Mouse (Mus musculus) limb, embryonic 12.5 days (tissue): ENCODE data around the gene Tppp2. TPM values are rescaled to one million over a fixed set of nuclear protein-coding genes. Genes with fewer than 3 reads are reported as not detected.

Source experiments
- ATAC-seq: fragments of 200-750 bp; cut with Nextera tagmentation; 2 replicates; pipeline ENCODE4 v1.8.0; 2017; ENCODE audit warnings: low read depth, moderate TSS enrichment; ENCODE audit not compliant: insufficient number of reproducible peaks, insufficient read depth, low FRiP score, low TSS enrichment
- H3K27ac ChIP-seq: fragments of 300-500 bp; sonication (generic); 2 replicates; pipeline ENCODE4 v1.5.1; 2016; ENCODE audit warnings: mild to moderate bottlenecking, moderate library complexity
- H3K27me3 ChIP-seq: fragments of 300-500 bp; sonication (generic); 2 replicates; pipeline ENCODE4 v1.6.1; 2016; ENCODE audit warnings: mild to moderate bottlenecking, moderate library complexity
- H3K36me3 ChIP-seq: fragments of 300-500 bp; sonication (generic); 2 replicates; pipeline ENCODE4 v1.6.1; 2016; ENCODE audit warnings: mild to moderate bottlenecking, moderate library complexity
- H3K4me1 ChIP-seq: fragments of 300-500 bp; sonication (generic); replicated peaks from 2 replicates; pipeline ENCODE4 v1.6.1; 2016
- H3K4me2 ChIP-seq: fragments of 300-500 bp; sonication (generic); 2 replicates; pipeline ENCODE4 v1.6.1; 2016; ENCODE audit warnings: mild to moderate bottlenecking, moderate library complexity
- H3K4me3 ChIP-seq: fragments of 300-500 bp; sonication (generic); replicated peaks from 2 replicates; pipeline ENCODE4 v1.5.1; 2016; ENCODE audit warnings: mild to moderate bottlenecking
- H3K9ac ChIP-seq: fragments of 300-500 bp; sonication (generic); replicated peaks from 2 replicates; pipeline ENCODE4 v1.6.1; 2016; ENCODE audit warnings: mild to moderate bottlenecking, moderate library complexity
- H3K9me3 ChIP-seq: fragments of 300-500 bp; sonication (generic); 2 replicates; pipeline ENCODE4 v1.6.1; 2016; ENCODE audit warnings: mild to moderate bottlenecking, moderate library complexity
- WGBS: fragments of 180-500 bp; shearing (Covaris S2); methylation state at CpG from one replicate; pipeline ENCODE4 v1.1.7; 2016; 5-methylcytosine and 5-hydroxymethylcytosine counted together
- polyA plus RNA-seq: library from polyadenylated mRNA; unstranded; fragments of >200 nt; fragmentation: Nextera tagmentation; extraction: Ambion mirVana; gene quantifications from 2 replicates; pipeline ENCODE4 v1.2.1, GENCODE M21; 2016

Gene Tppp2
- polyA plus RNA-seq, 1 experiment from 2014 or later = not detected

DNA sequence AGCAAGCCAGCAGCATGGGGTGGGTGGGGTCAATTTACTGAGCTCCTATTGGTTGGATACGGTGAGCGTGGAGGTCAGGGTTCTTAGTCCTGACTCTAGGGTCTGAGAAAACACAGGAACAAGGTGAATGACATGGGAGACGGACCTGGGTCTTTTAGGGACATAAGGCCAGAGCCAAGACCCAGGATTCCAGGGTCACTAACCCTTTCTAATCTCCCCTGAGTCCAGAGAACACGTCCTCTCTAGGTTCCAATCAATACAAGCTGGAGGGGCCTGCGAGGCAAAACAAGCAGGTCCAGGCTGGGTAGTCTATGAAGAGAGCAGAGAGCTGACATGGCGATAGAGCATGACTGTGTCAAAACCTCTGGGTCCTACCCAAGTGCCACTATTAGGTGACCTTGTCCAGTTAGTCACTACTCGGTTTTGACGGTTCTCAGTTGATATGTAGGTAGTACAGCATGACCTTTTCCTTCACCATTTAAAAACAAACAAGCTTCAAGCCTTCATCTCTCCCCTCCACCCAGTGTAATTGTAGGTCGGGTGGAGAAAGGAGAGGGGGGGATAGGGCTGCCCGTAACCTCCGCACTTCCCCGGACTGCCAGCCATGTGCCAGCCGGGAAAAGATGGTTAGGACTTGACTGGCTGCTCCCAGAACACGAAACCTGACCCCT lies 5.7 kb upstream of the Tppp2 start:
- H3K4me2 ChIP-seq = peak overlapping the region; percentile 98
- H3K27ac ChIP-seq = peak overlapping the region; percentile 80; the same call in 1 of the 2 replicates
- peaks cover 16% of the 10 kb centered on the region for H3K27me3 ChIP-seq
- no peaks in the 10 kb centered on the region for H3K9me3 ChIP-seq
- peak; percentile 13; the same call in 1 of the 2 replicates for ATAC-seq
- WGBS = 9% methylated on average over 14 of the region's 14 CpGs
- H3K4me3 ChIP-seq = peak overlapping the region; percentile 64
- H3K4me1 ChIP-seq = peaks cover 19% of the 10 kb centered on the region
- H3K36me3 ChIP-seq = no peaks in the 10 kb centered on the region
- peak overlapping the region; percentile 72 for H3K9ac ChIP-seq

DNA sequence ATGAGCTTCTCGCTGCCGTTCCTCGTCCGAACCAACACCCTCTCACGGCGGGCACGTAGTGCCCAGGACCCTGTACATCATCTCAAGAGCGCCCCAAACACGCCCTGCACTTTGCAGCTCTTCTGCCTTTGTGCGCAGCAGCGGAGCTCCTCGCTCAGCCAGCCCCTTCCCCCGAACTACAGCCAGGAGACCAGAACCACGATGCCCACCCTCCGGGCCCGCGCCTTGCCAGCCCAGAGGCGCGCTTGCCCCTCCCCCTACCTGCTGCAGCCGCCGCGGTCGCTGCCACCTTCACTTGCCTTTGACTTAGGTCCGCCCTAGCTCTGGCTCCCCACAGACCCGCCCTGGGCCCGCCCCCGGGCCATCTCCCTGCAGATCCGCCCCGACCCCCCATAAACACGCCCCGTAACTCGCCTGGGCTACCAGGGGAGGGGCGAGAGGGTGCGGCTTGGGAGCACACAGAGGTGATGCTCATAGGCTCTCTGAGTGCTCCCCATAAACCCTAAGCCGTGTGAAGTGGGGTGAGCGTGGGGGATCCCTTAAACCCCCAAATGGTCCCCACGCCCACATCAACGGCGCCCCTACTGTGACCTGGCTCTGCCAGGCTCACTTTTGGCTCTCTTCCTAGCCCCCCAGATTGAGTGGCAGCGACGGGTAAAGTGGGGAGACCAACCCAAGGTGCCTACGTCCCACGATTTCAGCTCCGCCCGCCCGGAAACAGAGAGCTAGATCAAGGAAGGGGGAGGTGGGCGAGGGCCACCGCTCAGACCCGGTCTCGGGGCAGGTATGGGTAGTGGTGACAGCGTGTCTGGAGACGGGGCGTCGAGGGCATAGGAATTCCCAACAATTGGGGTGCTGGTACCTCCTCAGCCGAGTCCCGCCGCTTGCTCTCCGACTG lies 4.9 kb upstream of the Tppp2 start:
- no peaks in the 10 kb centered on the region for H3K9me3 ChIP-seq
- ATAC-seq = peak; percentile 64
- H3K27me3 ChIP-seq = peaks cover 16% of the 10 kb centered on the region
- peak overlapping the region; percentile 80 for H3K27ac ChIP-seq
- WGBS = under 1% methylated on average over 58 of the region's 58 CpGs
- H3K4me2 ChIP-seq = peak overlapping the region; percentile 98
- peaks cover 19% of the 10 kb centered on the region for H3K4me1 ChIP-seq
- no peaks in the 10 kb centered on the region for H3K36me3 ChIP-seq
- peak overlapping the region; percentile 72 for H3K9ac ChIP-seq
- peak overlapping the region; percentile 64 for H3K4me3 ChIP-seq

DNA sequence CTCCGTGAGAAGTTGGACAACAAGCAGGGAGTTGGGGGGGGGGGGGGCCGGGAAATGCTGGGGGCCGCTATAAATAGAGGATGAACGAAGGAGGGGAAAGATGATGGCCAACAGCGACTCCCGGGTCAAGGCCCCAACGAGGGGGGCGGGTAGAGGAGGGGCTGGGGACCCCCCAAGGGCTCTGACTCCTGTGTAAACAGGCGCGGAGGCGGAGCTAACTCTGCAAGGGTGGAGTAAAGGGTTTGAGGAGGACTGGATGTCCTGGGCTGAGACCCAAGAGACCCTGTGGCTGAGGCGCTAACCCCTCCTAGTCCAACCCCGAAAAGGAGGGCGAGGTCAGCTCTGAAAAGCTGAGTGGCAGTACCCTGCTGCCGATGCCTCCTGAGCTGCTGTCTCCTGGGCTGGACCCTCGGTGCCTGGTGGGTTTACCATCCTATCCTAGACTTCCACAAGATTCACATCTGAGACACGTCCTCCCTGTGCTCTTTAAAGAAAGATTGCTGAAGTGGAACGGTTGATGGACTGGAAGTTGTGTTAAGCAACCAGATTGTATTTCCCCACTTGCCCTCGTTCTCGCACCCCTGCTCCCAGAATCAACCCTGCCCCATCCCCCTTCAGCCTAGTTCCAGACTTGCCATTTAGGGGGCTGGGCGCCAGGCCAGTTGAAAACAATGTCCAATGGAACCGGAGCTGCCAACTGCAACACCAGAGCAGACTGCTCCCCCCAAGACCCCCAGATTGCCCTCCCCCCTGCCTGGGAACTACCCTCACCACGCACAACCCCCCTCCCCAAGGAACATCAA lies 4.1 kb upstream of the Tppp2 start, which contains the start of gene Ndrg2:
TSS of gene Ndrg2 (minus strand) at position 199 of the 803 bp plus-strand sequence.
- Histone ChIP-seq H3K36me3 (no peaks in the 10 kb centered on the region), H3K27me3 (peaks cover 16% of the 10 kb centered on the region), H3K9ac (peak within 1 kb of the TSS; percentile 72), H3K27ac (peak within 1 kb of the TSS; percentile 80), H3K4me1 (peaks cover 19% of the 10 kb centered on the region), H3K4me2 (peak within 1 kb of the TSS; percentile 98), H3K4me3 (peak within 1 kb of the TSS; percentile 64), H3K9me3 (no peaks in the 10 kb centered on the region)
- ATAC-seq = peak; percentile 67; the same call in 1 of the 2 replicates
- 3% methylated on average over 22 of the region's 23 CpGs for WGBS

DNA sequence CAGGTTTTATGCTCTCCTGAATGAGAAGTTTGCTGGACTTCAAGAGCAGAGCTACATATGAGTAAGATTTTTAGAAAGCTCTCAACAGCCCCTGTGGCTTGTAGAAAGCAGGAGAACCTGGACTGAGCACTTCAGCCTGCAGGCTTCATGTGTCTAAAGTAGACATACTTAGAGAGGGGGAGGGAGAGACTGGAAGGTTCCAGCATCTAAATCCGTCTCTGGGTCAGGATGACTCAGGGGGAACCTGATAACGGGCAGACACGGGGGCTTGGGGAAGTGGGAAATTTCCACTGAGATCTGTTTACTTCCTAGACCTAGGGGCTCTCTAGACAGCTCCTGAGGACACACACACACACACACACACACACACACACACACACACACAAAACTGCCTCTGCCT lies 3.2 kb upstream of the Tppp2 start:
- H3K4me1 ChIP-seq = peaks cover 19% of the 10 kb centered on the region
- H3K36me3 ChIP-seq = no peaks in the 10 kb centered on the region
- no peaks in the 10 kb centered on the region for H3K9me3 ChIP-seq
- H3K27me3 ChIP-seq = peaks cover 16% of the 10 kb centered on the region
- H3K9ac ChIP-seq = no peak overlapping the region
- peak overlapping the region; percentile 80 for H3K27ac ChIP-seq
- no peak for ATAC-seq
- peak overlapping the region; percentile 98 for H3K4me2 ChIP-seq
- H3K4me3 ChIP-seq = no peak overlapping the region
- WGBS = 26% methylated on average over 3 of the region's 3 CpGs

DNA sequence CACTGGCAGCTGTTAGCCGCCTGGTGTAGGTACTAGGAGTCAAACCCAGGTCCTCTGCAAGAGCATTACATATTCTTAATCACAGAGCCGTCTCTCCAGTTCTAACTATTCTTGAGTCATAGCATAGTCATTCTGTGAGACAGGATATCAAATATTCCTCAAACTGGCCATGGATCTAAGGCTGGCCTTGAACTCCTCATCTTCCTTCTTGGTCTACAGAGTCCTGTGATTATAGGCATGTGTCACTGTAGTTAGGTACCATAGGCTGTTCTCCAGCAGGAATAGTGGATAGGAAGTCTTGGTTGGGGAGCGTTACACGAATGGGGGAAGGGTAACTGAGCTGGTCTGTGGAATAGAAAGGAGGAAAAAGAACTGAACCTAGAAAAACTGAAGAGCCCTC lies 1.7 kb upstream of the Tppp2 start:
- no peak overlapping the region for H3K4me2 ChIP-seq
- no peaks in the 10 kb centered on the region for H3K9me3 ChIP-seq
- no peaks in the 10 kb centered on the region for H3K36me3 ChIP-seq
- peaks cover 19% of the 10 kb centered on the region for H3K4me1 ChIP-seq
- no peak overlapping the region for H3K4me3 ChIP-seq
- WGBS = 89% methylated on average over 4 of the region's 4 CpGs
- H3K9ac ChIP-seq = no peak overlapping the region
- ATAC-seq = no peak
- H3K27ac ChIP-seq = no peak overlapping the region
- H3K27me3 ChIP-seq = peaks cover 9% of the 10 kb centered on the region; the same call in 1 of the 2 replicates

DNA sequence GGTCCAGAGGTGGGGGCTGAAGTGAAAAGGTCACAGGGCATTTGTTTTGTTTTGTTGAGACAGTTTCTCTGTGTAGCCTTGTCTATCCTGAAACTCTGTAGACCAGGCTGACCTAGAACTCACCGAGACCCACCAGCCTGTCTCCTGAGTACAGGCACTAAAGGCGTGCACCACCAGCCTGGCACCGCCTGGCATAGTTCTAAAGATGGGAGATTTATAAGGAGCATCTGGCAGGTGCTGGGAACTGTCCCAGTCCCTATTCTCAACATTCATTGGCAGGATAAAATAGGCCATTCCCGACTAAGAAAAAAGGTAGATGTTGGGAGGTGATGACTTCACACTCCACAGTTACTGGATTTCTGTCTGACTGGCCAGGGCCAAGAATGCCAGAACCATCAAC lies 741 bp downstream of the Tppp2 start:
- Histone ChIP-seq H3K27me3 (no peaks in the 10 kb centered on the region; the same call in 1 of the 2 replicates), H3K27ac (no peak overlapping the region), H3K4me1 (peaks cover 14% of the 10 kb centered on the region), H3K9ac (no peak overlapping the region), H3K4me2 (no peak overlapping the region), H3K4me3 (no peak overlapping the region), H3K9me3 (no peaks in the 10 kb centered on the region), H3K36me3 (no peaks in the 10 kb centered on the region)
- WGBS = 91% methylated on average over 4 of the region's 4 CpGs
- ATAC-seq = no peak

DNA sequence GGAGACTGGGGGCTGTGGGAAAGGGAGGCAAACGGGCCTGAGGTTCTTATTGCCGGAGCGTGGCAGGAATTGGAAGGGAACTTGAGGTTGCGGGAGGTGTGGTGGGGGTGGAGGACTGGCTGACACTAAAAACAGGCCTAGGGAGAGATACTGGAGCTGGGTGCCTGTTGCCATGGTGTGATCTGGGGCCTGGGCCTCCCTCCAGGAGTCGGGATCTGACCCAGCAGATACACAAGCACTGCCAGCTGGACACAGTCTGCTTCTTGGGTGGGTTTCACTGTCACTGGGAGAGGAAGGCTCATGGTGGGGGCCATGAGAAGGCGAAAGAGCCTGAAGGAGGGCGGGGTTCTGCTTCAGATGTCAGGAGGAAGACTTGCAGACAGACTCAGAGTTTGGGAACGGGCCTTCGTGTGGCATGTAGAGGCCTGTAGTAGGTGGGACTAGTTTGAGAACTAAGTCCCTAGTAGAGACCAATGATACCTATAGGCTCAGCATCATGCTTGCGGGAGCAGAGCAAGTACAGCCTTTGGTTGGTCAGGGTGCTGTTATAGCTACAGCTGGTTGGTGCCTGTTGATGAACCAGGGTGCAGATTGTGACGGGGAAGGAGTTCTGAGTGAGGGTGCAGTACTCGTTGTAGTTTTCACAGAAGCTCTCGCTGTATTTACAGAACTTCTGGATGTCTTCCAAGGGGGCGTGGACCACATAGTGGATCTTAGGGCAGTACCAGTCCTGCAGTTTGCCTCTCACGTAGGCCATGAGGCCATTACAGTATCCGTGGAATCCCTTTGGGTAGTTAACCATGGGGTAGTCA lies 3.7 kb downstream of the Tppp2 start:
- no peaks in the 10 kb centered on the region for H3K9me3 ChIP-seq
- H3K4me2 ChIP-seq = no peak overlapping the region
- no peak overlapping the region; the same call in 1 of the 2 replicates for H3K9ac ChIP-seq
- H3K27me3 ChIP-seq = no peaks in the 10 kb centered on the region; the same call in 1 of the 2 replicates
- no peak overlapping the region for H3K4me3 ChIP-seq
- no peak overlapping the region for H3K27ac ChIP-seq
- 0 out of 2 replicates have a peak, but pooled peaks have one; percentile 28 for ATAC-seq
- no peaks in the 10 kb centered on the region for H3K36me3 ChIP-seq
- H3K4me1 ChIP-seq = no peaks in the 10 kb centered on the region; the same call in 1 of the 2 replicates
- WGBS = 81% methylated on average over 16 of the region's 16 CpGs

DNA sequence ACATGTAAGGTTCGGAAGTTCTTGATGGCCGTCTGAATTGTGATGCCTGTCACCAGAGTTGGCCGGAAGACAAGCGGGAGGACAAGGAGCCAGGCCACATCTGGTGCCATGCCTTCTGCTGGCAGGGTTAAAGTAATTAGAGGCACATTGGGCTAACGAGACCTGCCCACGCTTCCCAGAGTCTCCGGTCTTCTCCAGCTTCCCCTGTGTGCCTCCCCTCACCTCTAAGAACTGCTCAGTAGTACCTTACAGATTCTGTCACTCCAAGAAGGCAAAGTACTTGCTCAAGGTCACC lies 4.3 kb downstream of the Tppp2 start, which contains the start of gene Rnase13:
TSS of gene Rnase13 (minus strand) at position 203 of the 295 bp plus-strand sequence.
- Histone ChIP-seq H3K9me3 (no peaks in the 10 kb centered on the region), H3K9ac (no peak within 1 kb of the TSS; the same call in 1 of the 2 replicates), H3K27ac (no peak within 1 kb of the TSS), H3K4me3 (no peak within 1 kb of the TSS), H3K27me3 (no peaks in the 10 kb centered on the region; the same call in 1 of the 2 replicates), H3K4me1 (no peaks in the 10 kb centered on the region; the same call in 1 of the 2 replicates), H3K36me3 (no peaks in the 10 kb centered on the region), H3K4me2 (no peak within 1 kb of the TSS)
- no peak for ATAC-seq
- WGBS = 78% methylated on average over 7 of the region's 7 CpGs

DNA sequence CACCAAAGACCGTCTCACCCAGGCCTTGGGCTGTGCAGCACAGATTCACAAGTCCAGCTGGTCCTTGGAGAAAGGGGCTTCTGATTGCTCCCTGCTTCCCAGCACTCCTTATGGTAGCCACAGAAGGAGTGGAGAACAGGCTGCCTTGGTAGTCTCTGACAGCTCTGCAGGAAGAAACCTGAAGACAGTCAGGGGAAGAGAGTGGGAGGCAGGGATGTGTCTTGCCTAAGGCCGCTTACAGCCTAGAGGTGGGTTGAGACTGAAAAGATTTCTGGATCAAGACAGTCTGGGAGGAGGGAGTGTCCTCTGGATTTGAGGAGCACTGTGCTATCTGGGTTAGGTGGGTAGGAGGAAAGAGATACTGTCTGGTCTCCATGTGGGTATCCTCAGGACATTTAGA lies 4.7 kb downstream of the Tppp2 start:
- Histone ChIP-seq H3K9me3 (no peaks in the 10 kb centered on the region), H3K27me3 (no peaks in the 10 kb centered on the region; the same call in 1 of the 2 replicates), H3K9ac (no peak overlapping the region), H3K27ac (no peak overlapping the region), H3K4me3 (no peak overlapping the region), H3K36me3 (no peaks in the 10 kb centered on the region), H3K4me2 (no peak overlapping the region), H3K4me1 (no peaks in the 10 kb centered on the region; the same call in 1 of the 2 replicates)
- 79% methylated on average over 2 of the region's 2 CpGs for WGBS
- no peak for ATAC-seq

DNA sequence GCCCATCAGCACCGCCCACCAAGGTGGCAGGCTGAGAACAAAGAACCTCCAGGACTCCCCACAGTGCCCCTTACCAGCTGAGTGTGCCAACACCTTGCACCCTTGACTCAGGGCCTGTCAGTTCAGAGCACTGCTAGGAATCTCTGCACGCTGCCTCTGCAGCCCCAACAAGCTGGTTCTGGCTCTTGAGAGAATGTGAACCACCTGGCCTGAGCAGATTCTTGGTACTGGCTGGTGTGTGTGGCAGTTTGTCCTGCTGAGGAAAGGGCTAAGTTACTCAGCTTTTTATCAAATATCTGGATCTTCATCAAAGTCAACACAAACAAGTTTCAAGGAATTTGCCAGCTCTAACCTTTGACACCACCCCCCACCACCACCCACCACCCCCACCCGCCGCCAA lies 5.3 kb downstream of the Tppp2 start:
- no peaks in the 10 kb centered on the region; the same call in 1 of the 2 replicates for H3K4me1 ChIP-seq
- no peaks in the 10 kb centered on the region for H3K36me3 ChIP-seq
- H3K27me3 ChIP-seq = no peaks in the 10 kb centered on the region
- H3K9me3 ChIP-seq = no peaks in the 10 kb centered on the region
- WGBS = 71% methylated on average over 4 of the region's 4 CpGs
- H3K4me2 ChIP-seq = no peak overlapping the region
- no peak overlapping the region for H3K4me3 ChIP-seq
- ATAC-seq = no peak
- H3K9ac ChIP-seq = no peak overlapping the region
- H3K27ac ChIP-seq = no peak overlapping the region
